Mouse (Mus musculus) embryonic facial prominence, embryonic 12.5 days (tissue): ENCODE measurements around the gene Pgf. TPM values are rescaled to one million over a fixed set of nuclear protein-coding genes. Genes with fewer than 3 reads are reported as not detected.

ENCODE experiments used
- ATAC-seq: fragments of 200-750 bp; cut with Nextera tagmentation; 2 replicates; pipeline ENCODE4 v1.8.0; 2017; ENCODE audit not compliant: insufficient number of reproducible peaks, insufficient read depth, low FRiP score, low TSS enrichment
- H3K27ac ChIP-seq: fragments of 300-500 bp; sonication (generic); 2 replicates; pipeline ENCODE4 v1.5.1; 2016; ENCODE audit warnings: mild to moderate bottlenecking
- H3K27me3 ChIP-seq: fragments of 300-500 bp; sonication (generic); 2 replicates; pipeline ENCODE4 v1.6.1; 2016; ENCODE audit warnings: mild to moderate bottlenecking, moderate library complexity
- H3K36me3 ChIP-seq: fragments of 300-500 bp; sonication (generic); 2 replicates; pipeline ENCODE4 v1.6.1; 2016; ENCODE audit warnings: mild to moderate bottlenecking
- H3K4me1 ChIP-seq: fragments of 300-500 bp; sonication (generic); 2 replicates; pipeline ENCODE4 v1.6.1; 2016
- H3K4me2 ChIP-seq: fragments of 300-500 bp; sonication (generic); replicated peaks from 2 replicates; pipeline ENCODE4 v1.6.1; 2016; ENCODE audit warnings: mild to moderate bottlenecking, moderate library complexity
- H3K4me3 ChIP-seq: fragments of 300-500 bp; sonication (generic); 2 replicates; pipeline ENCODE4 v1.5.1; 2016; ENCODE audit warnings: mild to moderate bottlenecking
- H3K9ac ChIP-seq: fragments of 300-500 bp; sonication (generic); 2 replicates; pipeline ENCODE4 v1.6.1; 2016; ENCODE audit warnings: mild to moderate bottlenecking, moderate library complexity
- H3K9me3 ChIP-seq: fragments of 300-500 bp; sonication (generic); 2 replicates; pipeline ENCODE4 v1.6.1; 2016; ENCODE audit warnings: mild to moderate bottlenecking, moderate library complexity
- WGBS: fragments of 180-500 bp; shearing (Covaris S2); methylation state at CpG from one replicate; pipeline ENCODE4 v1.1.7; 2016; 5-methylcytosine and 5-hydroxymethylcytosine counted together
- polyA plus RNA-seq: library from polyadenylated mRNA; unstranded; fragments of >200 nt; fragmentation: Nextera tagmentation; extraction: Ambion mirVana; gene quantifications from 2 replicates; pipeline ENCODE4 v1.2.1, GENCODE M21; 2016

The Pgf gene
- polyA plus RNA-seq, 1 experiment from 2014 or later: 15.4 TPM

GRCm38 (mm10) chr12:85186361-85186760, 8.8 kb upstream of the Pgf start:
- no peaks in the 10 kb centered on the region for H3K36me3 ChIP-seq
- H3K4me2 ChIP-seq: no peak overlapping the region
- 0 out of 2 replicates have a peak overlapping the region, but pooled peaks have one; percentile 11 for H3K27ac ChIP-seq
- no peak overlapping the region for H3K4me3 ChIP-seq
- WGBS: 72% methylated on average over 7 of the region's 7 CpGs
- no peak for ATAC-seq
- no peaks in the 10 kb centered on the region for H3K9me3 ChIP-seq
- peaks cover 25% of the 10 kb centered on the region for H3K4me1 ChIP-seq
- 0 out of 2 replicates have a peak, but pooled peaks cover 3% of the 10 kb centered on the region for H3K27me3 ChIP-seq
- H3K9ac ChIP-seq: no peak overlapping the region

GRCm38 (mm10) chr12:85185810-85186209, 8.2 kb upstream of the Pgf start:
- Histone ChIP-seq H3K27ac (0 out of 2 replicates have a peak overlapping the region, but pooled peaks have one; percentile 11), H3K27me3 (peaks cover 6% of the 10 kb centered on the region; the same call in 1 of the 2 replicates), H3K36me3 (no peaks in the 10 kb centered on the region), H3K4me2 (no peak overlapping the region), H3K4me1 (peaks cover 27% of the 10 kb centered on the region), H3K4me3 (no peak overlapping the region), H3K9ac (no peak overlapping the region), H3K9me3 (no peaks in the 10 kb centered on the region)
- ATAC-seq: no peak
- 53% methylated on average over 8 of the region's 8 CpGs for WGBS

- no peaks in the 10 kb centered on the region for H3K36me3 ChIP-seq
- 52% methylated on average over 5 of the region's 5 CpGs for WGBS
- no peak overlapping the region for H3K4me3 ChIP-seq
- H3K9me3 ChIP-seq: no peaks in the 10 kb centered on the region
- no peak for ATAC-seq
- H3K27me3 ChIP-seq: peaks cover 21% of the 10 kb centered on the region
- no peak overlapping the region for H3K4me2 ChIP-seq
- H3K4me1 ChIP-seq: peaks cover 27% of the 10 kb centered on the region
- H3K27ac ChIP-seq: no peak overlapping the region
- H3K9ac ChIP-seq: no peak overlapping the region
Observed at GRCm38 (mm10) chr12:85184118-85184517, 6.5 kb upstream of the Pgf start.

DNA sequence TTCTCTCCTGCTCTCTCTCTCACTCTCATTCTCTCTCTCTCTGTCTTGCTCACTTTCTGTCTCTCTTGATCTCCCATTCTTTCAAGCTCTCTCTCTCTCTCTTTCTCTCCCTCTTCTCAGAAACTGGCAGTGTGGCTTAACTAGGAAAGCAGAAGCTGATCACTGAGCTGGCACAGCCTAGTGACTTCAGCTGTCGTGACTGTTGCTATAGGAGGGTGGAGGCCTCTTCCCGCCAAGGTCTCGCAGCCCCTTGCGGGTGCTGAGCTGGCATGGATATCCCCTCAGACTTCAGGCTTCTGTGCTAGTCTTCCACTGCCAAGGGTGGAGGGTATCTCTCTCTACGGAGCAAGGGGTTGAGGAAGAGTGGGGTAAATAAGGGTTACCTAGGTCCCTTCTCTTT, 5.3 kb upstream of the Pgf start:
- no peaks in the 10 kb centered on the region for H3K9me3 ChIP-seq
- H3K9ac ChIP-seq: no peak overlapping the region; the same call in 1 of the 2 replicates
- no peak overlapping the region for H3K4me2 ChIP-seq
- H3K36me3 ChIP-seq: no peaks in the 10 kb centered on the region
- no peak for ATAC-seq
- 65% methylated on average over 5 of the region's 5 CpGs for WGBS
- no peak overlapping the region for H3K27ac ChIP-seq
- H3K4me3 ChIP-seq: no peak overlapping the region
- H3K27me3 ChIP-seq: peaks cover 31% of the 10 kb centered on the region
- H3K4me1 ChIP-seq: peaks cover 27% of the 10 kb centered on the region

DNA sequence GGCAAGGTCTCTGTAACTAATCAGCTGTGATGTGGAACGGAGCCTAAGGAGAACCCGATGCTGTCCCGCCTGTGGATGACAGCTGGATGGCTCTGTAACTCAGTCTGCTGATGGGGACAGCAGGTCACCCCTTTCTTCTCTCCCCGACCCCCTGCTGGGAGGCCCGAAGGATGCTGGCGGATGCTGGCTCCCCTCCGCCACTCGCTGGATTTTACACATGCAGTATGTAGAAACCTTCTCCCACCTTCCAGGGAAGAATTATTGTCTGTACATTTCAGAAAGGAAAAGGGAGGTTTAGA, 4.7 kb upstream of the Pgf start:
- Histone ChIP-seq H3K27ac (peak overlapping the region; percentile 60; the same call in 1 of the 2 replicates), H3K4me3 (no peak overlapping the region), H3K9me3 (no peaks in the 10 kb centered on the region), H3K27me3 (peaks cover 33% of the 10 kb centered on the region), H3K9ac (0 out of 2 replicates have a peak overlapping the region, but pooled peaks have one; percentile 17), H3K4me1 (peaks cover 32% of the 10 kb centered on the region), H3K36me3 (no peaks in the 10 kb centered on the region), H3K4me2 (peak overlapping the region; percentile 32; the same call in 1 of the 2 replicates)
- WGBS: 6% methylated on average over 8 of the region's 8 CpGs
- no peak for ATAC-seq

DNA sequence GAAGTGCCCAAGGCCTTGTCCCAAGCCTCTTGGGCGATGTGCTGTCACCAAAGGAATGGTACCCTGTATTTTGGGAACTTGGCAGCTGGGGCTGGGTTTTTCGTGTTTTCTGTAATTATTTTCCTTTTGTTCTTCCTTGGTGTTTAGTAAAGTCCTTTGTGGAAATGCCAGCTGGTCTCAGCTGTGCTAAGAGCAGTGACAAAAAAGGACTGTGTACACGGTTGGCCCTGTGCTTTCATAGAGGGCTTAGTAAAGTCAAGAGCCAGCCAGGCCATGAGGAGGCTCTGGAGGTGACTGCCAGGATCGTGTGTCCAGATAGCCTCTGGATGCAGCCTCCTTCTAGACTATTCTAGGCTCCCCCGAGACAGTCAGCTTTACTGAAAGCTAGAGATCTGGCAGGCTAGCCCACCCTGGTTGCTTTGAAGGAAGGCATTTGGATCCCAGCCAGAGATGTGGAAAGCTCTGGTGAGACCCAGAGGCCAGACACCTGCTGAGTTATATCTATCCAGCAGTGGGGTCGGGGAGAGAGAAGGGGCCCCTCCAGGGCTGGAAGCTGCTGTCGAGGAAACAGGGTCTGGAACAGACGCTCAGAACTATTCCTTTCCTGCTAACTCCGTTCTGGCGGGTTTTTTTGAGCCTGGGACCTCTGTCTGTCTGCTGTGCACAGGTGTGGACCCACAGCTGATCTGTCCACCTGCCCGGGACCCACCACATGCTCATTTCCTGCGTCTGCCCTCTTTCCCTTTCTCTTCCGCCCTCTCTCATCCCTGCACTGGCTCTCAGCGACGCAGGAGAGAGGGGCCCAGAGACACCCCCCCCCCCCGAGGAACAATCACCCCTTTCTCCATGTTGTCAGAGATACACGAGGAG, 4.1 kb upstream of the Pgf start:
- H3K4me3 ChIP-seq: no peak overlapping the region
- H3K27me3 ChIP-seq: peaks cover 33% of the 10 kb centered on the region
- peak overlapping the region; percentile 60; the same call in 1 of the 2 replicates for H3K27ac ChIP-seq
- ATAC-seq: no peak
- no peaks in the 10 kb centered on the region for H3K36me3 ChIP-seq
- 25% methylated on average over 17 of the region's 17 CpGs for WGBS
- peak overlapping the region; percentile 32; the same call in 1 of the 2 replicates for H3K4me2 ChIP-seq
- peaks cover 38% of the 10 kb centered on the region for H3K4me1 ChIP-seq
- H3K9me3 ChIP-seq: no peaks in the 10 kb centered on the region
- H3K9ac ChIP-seq: no peak overlapping the region

- Histone ChIP-seq H3K27me3 (peaks cover 33% of the 10 kb centered on the region), H3K36me3 (no peaks in the 10 kb centered on the region), H3K9ac (no peak overlapping the region), H3K4me1 (peaks cover 59% of the 10 kb centered on the region), H3K27ac (no peak overlapping the region), H3K4me3 (no peak overlapping the region), H3K9me3 (no peaks in the 10 kb centered on the region), H3K4me2 (no peak overlapping the region)
- WGBS: 57% methylated on average over 2 of the region's 2 CpGs
- no peak for ATAC-seq
Observed at GRCm38 (mm10) chr12:85178294-85178693, 704 bp upstream of the Pgf start.

DNA sequence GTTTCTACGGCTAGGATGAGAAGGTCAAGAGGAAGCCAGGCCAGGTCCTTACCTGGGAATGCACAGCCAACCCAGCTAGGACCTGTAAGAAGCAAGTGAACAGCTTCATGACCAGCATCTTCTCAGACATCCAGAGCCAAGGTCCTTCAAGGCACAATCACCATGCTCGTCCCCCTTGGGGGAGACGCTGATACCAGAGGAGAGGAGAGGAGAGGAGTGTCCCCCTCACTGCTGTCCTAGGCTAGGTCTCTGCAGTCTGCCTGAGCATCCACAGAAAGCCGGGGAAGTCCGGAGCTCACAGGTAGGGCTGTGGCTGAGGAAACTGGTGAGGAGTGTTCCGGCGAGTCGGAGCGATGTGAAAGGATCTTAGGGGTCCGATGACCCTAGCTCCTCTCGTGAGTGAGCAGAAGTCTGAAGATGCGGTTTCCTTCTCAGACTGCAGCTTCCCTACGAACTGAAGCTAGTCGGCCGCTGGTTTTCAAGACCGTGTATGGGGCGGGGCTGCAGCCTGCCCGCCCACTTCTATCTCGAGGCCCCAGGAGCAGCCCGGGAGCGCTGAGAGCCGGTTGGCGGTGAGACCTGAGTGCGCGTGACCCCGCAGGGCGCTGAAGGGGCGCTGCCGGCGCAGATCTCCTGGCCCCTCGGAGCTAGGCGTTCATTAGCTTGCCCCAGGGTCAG, 605 bp downstream of the Pgf start:
- WGBS: 2% methylated on average over 32 of the region's 32 CpGs
- Histone ChIP-seq H3K4me1 (peaks cover 47% of the 10 kb centered on the region), H3K9ac (peak overlapping the region; percentile 53), H3K4me3 (peak overlapping the region; percentile 37), H3K9me3 (no peaks in the 10 kb centered on the region), H3K27ac (peak overlapping the region; percentile 51; the same call in 1 of the 2 replicates), H3K27me3 (peaks cover 33% of the 10 kb centered on the region), H3K36me3 (no peaks in the 10 kb centered on the region), H3K4me2 (peak overlapping the region; percentile 58)
- ATAC-seq: no peak

GRCm38 (mm10) chr12:85175926-85176845, 1.4 kb downstream of the Pgf start:
- peak overlapping the region; percentile 53 for H3K9ac ChIP-seq
- H3K27ac ChIP-seq: peak overlapping the region; percentile 77
- H3K36me3 ChIP-seq: no peaks in the 10 kb centered on the region
- peaks cover 31% of the 10 kb centered on the region for H3K27me3 ChIP-seq
- peak; percentile 75 for ATAC-seq
- peaks cover 39% of the 10 kb centered on the region for H3K4me1 ChIP-seq
- peak overlapping the region; percentile 37 for H3K4me3 ChIP-seq
- H3K9me3 ChIP-seq: no peaks in the 10 kb centered on the region
- 5% methylated on average over 11 of the region's 11 CpGs for WGBS
- H3K4me2 ChIP-seq: peak overlapping the region; percentile 58

- peak overlapping the region; percentile 53; the same call in 1 of the 2 replicates for H3K9ac ChIP-seq
- peak overlapping the region; percentile 58 for H3K4me2 ChIP-seq
- 35% methylated on average over 16 of the region's 16 CpGs for whole genome bisulfite sequencing
- H3K27me3 ChIP-seq: peaks cover 25% of the 10 kb centered on the region; the same call in 1 of the 2 replicates
- no peak for ATAC-seq
- peak overlapping the region; percentile 77 for H3K27ac ChIP-seq
- peak overlapping the region; percentile 37 for H3K4me3 ChIP-seq
- H3K4me1 ChIP-seq: peaks cover 39% of the 10 kb centered on the region
- no peaks in the 10 kb centered on the region for H3K9me3 ChIP-seq
- H3K36me3 ChIP-seq: peaks cover 5% of the 10 kb centered on the region; the same call in 1 of the 2 replicates
Observed at GRCm38 (mm10) chr12:85175087-85175675, 2.4 kb downstream of the Pgf start.
